Comparison of ENCODE assay signal across 9 mouse cellular contexts in the genomic region with DNA sequence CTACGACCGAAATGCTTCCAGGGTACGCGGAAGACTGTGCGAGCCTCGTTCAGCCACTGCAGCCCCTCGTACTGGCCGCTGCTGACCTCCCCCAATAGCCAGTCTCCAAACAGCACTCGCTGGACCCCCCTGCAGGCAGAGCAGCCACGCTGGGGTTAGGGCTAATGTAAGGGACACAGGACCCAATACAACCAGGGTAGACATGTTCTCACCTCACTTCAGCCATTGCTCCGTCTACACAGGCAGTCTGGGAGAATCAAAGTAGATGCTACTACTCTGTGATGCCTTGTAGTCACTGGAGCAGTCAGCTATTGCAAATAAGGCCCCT. TPM values are rescaled to one million over a fixed set of nuclear protein-coding genes. Genes with fewer than 3 reads are reported as not detected.
DNase-seq lines count a peak whose midpoint lies in the region; ATAC-seq lines count a peak whose summit lies in the region.
"Had no signal": no experiment of that assay in that cellular context is flagged by ENCODE, and none has a peak within 500 bp of the region (broad histone marks: within the 10 kb centered on the region; RNA-seq: fewer than 3 reads in every experiment).

No protein-coding gene starts in this region.

- no peak overlapping the region for H3K27ac ChIP-seq in heart, embryonic 13.5 days (replicated peaks)
- H3K27ac ChIP-seq in embryonic facial prominence, embryonic 12.5 days: no peak overlapping the region
- peak overlapping the region; percentile 8; the same call in 1 of the 2 replicates for H3K27ac ChIP-seq in liver, embryonic 13.5 days

- DNase-seq in heart, adult 8-10 months (ENCODE audit: low spot score): no peak
- peak; percentile 11 for DNase-seq in 416B (ENCODE audit: low read depth)
- no peak for DNase-seq in liver, embryonic 13.5 days
- no peak for DNase-seq in ovary, postnatal 10 days (ENCODE audit: low spot score)
- no peak for DNase-seq in layer of hippocampus, postnatal 25 days (ENCODE audit: extremely low spot score in 1 of 2, low spot score in 1 of 2)
- DNase-seq in left cerebral cortex, adult 11 months (ENCODE audit: low spot score): no peak

- H3K4me2 ChIP-seq in heart, embryonic 13.5 days: peak overlapping the region; percentile 89
- H3K4me2 ChIP-seq in embryonic facial prominence, embryonic 12.5 days (replicated peaks): peak overlapping the region; percentile 70; the same call in 1 of the 2 replicates
- peak overlapping the region; percentile 88 for H3K4me2 ChIP-seq in liver, embryonic 13.5 days

- H3K9me3 ChIP-seq in heart, embryonic 13.5 days: no peaks in the 10 kb centered on the region
- no peaks in the 10 kb centered on the region for H3K9me3 ChIP-seq in embryonic facial prominence, embryonic 12.5 days
- H3K9me3 ChIP-seq in liver, embryonic 13.5 days (replicated peaks): no peaks in the 10 kb centered on the region

- H3K4me3 ChIP-seq in heart, embryonic 13.5 days: peak overlapping the region; percentile 65
- no peak overlapping the region for H3K4me3 ChIP-seq in embryonic facial prominence, embryonic 12.5 days
- peak overlapping the region; percentile 75 for H3K4me3 ChIP-seq in liver, embryonic 13.5 days (replicated peaks)

- no peak for ATAC-seq in heart, embryonic 13.5 days (ENCODE audit: extremely low read depth, insufficient number of reproducible peaks, low FRiP score, low TSS enrichment)
- ATAC-seq in embryonic facial prominence, embryonic 12.5 days (ENCODE audit: insufficient number of reproducible peaks, insufficient read depth, low FRiP score, low TSS enrichment): no peak
- ATAC-seq in liver, embryonic 13.5 days (ENCODE audit: low read depth): 0 out of 2 replicates have a peak, but pooled peaks have one; percentile 7

- H3K4me1 ChIP-seq in heart, embryonic 13.5 days: peaks cover 20% of the 10 kb centered on the region
- H3K4me1 ChIP-seq in embryonic facial prominence, embryonic 12.5 days: peaks cover 16% of the 10 kb centered on the region; the same call in 1 of the 2 replicates
- peaks cover 39% of the 10 kb centered on the region for H3K4me1 ChIP-seq in liver, embryonic 13.5 days (replicated peaks)

- WGBS in heart, embryonic 13.5 days: 40% methylated on average over 11 of the region's 11 CpGs
- WGBS in embryonic facial prominence, embryonic 12.5 days: 38% methylated on average over 11 of the region's 11 CpGs
- 35% methylated on average over 11 of the region's 11 CpGs for WGBS in liver, embryonic 13.5 days (ENCODE audit: insufficient replicate concordance)

- peaks cover 4% of the 10 kb centered on the region; the same call in 1 of the 2 replicates for H3K27me3 ChIP-seq in heart, embryonic 13.5 days (replicated peaks)
- H3K27me3 ChIP-seq in embryonic facial prominence, embryonic 12.5 days: no peaks in the 10 kb centered on the region
- peaks cover 18% of the 10 kb centered on the region; the same call in 1 of the 2 replicates for H3K27me3 ChIP-seq in liver, embryonic 13.5 days

- H3K36me3 ChIP-seq in heart, embryonic 13.5 days: peaks cover 41% of the 10 kb centered on the region
- peaks cover 38% of the 10 kb centered on the region for H3K36me3 ChIP-seq in embryonic facial prominence, embryonic 12.5 days
- peaks cover 42% of the 10 kb centered on the region for H3K36me3 ChIP-seq in liver, embryonic 13.5 days

- 0 out of 2 replicates have a peak overlapping the region, but pooled peaks have one; percentile 47 for H3K9ac ChIP-seq in heart, embryonic 13.5 days
- 0 out of 2 replicates have a peak overlapping the region, but pooled peaks have one; percentile 4 for H3K9ac ChIP-seq in embryonic facial prominence, embryonic 12.5 days
- peak overlapping the region; percentile 80 for H3K9ac ChIP-seq in liver, embryonic 13.5 days

RNA-seq across cellular contexts. Expression of a gene that starts 0.9 kb away (rescaled TPM):
- polyA plus RNA-seq in heart, embryonic 13.5 days (2015; fragmentation: Nextera tagmentation; extraction: Ambion mirVana): 3.4 and 4.2 TPM in 2 replicates
- total RNA-seq in heart, adult 8-10 months (2022): 1 to 10 TPM; 1.7 to 2.4 (median 2.1) TPM
- polyA plus RNA-seq in embryonic facial prominence, embryonic 12.5 days (2016; fragmentation: Nextera tagmentation; extraction: Ambion mirVana): 0.99 and 1.1 TPM in 2 replicates
- 6.3 and 6.4 TPM in 2 replicates for polyA plus RNA-seq in liver, embryonic 13.5 days (2015; fragmentation: Nextera tagmentation; extraction: Ambion mirVana)
- total RNA-seq in layer of hippocampus, postnatal 25 days (2021): 1 to 10 TPM in 1 of 2 experiments, under 1 TPM in 1; 0.91 to 1.9 TPM

RNA-seq across cellular contexts. Expression of a gene that starts 11.2 kb away (rescaled TPM):
- polyA plus RNA-seq in heart, embryonic 13.5 days (2015; fragmentation: Nextera tagmentation; extraction: Ambion mirVana): not detected in 2 replicates
- total RNA-seq in heart, adult 8-10 months (2022): not detected
- not detected in 2 replicates for polyA plus RNA-seq in embryonic facial prominence, embryonic 12.5 days (2016; fragmentation: Nextera tagmentation; extraction: Ambion mirVana)
- 0.10 and 0.32 TPM in 2 replicates for polyA plus RNA-seq in liver, embryonic 13.5 days (2015; fragmentation: Nextera tagmentation; extraction: Ambion mirVana)
- not detected for total RNA-seq in layer of hippocampus, postnatal 25 days (2021)
- polyA plus RNA-seq: embryonic facial prominence, embryonic 11.5 days had no signal

RNA-seq across cellular contexts. Expression of a gene that starts 13.6 kb away (rescaled TPM):
- 0.88 and 1.5 TPM in 2 replicates for polyA plus RNA-seq in heart, embryonic 13.5 days (2015; fragmentation: Nextera tagmentation; extraction: Ambion mirVana)
- total RNA-seq in heart, adult 8-10 months (2022): not detected
- 4.0 and 5.0 TPM in 2 replicates for polyA plus RNA-seq in embryonic facial prominence, embryonic 12.5 days (2016; fragmentation: Nextera tagmentation; extraction: Ambion mirVana)
- polyA plus RNA-seq in liver, embryonic 13.5 days (2015; fragmentation: Nextera tagmentation; extraction: Ambion mirVana): 0.22 TPM in 1 of 2 replicates, not detected in the other
- not detected for total RNA-seq in layer of hippocampus, postnatal 25 days (2021)

RNA-seq across cellular contexts. Expression of a gene that starts 26.4 kb away (rescaled TPM):
- polyA plus RNA-seq in heart, embryonic 13.5 days (2015; fragmentation: Nextera tagmentation; extraction: Ambion mirVana): 0.05 TPM in 1 of 2 replicates, not detected in the other
- total RNA-seq in heart, adult 8-10 months (2022): not detected
- 1.7 and 2.3 TPM in 2 replicates for polyA plus RNA-seq in embryonic facial prominence, embryonic 12.5 days (2016; fragmentation: Nextera tagmentation; extraction: Ambion mirVana)
- 0.03 TPM in 1 of 2 replicates, not detected in the other for polyA plus RNA-seq in liver, embryonic 13.5 days (2015; fragmentation: Nextera tagmentation; extraction: Ambion mirVana)
- under 1 TPM in 1 of 2 experiments, not detected in 1; 0.12 TPM for total RNA-seq in layer of hippocampus, postnatal 25 days (2021)

RNA-seq across cellular contexts. Expression of a gene that starts 36.8 kb away (rescaled TPM):
- 43.5 and 46.2 TPM in 2 replicates for polyA plus RNA-seq in heart, embryonic 13.5 days (2015; fragmentation: Nextera tagmentation; extraction: Ambion mirVana)
- 10 to 100 TPM; 26.2 to 38.2 (median 31.9) TPM for total RNA-seq in heart, adult 8-10 months (2022)
- 87.1 and 99.9 TPM in 2 replicates for polyA plus RNA-seq in embryonic facial prominence, embryonic 12.5 days (2016; fragmentation: Nextera tagmentation; extraction: Ambion mirVana)
- polyA plus RNA-seq in liver, embryonic 13.5 days (2015; fragmentation: Nextera tagmentation; extraction: Ambion mirVana): 32.6 and 34.9 TPM in 2 replicates
- 10 to 100 TPM; 67.1 to 71.1 TPM for total RNA-seq in layer of hippocampus, postnatal 25 days (2021)

Comparison
In these comparisons a context has a peak if more than half of its experiments do, and no peak if none do; other contexts are left out.
1. H3K9ac ChIP-seq: peak in every context shown above with its lines; median percentile 80 in liver, embryonic 13.5 days; 47 in heart, embryonic 13.5 days; 4 in embryonic facial prominence, embryonic 12.5 days.